Mouse (Mus musculus) subcutaneous adipose tissue, adult 2 months (tissue): ENCODE data around the gene Sult1b1. TPM values are rescaled to one million over a fixed set of nuclear protein-coding genes. Genes with fewer than 3 reads are reported as not detected.

ENCODE experiments used
- polyA plus RNA-seq: library from polyadenylated mRNA; depleted of rRNA; stranded (reverse); fragments of >200 nt; gene quantifications from 2 replicates; pipeline ENCODE4 v1.2.3, GENCODE M21; 2012; ENCODE audit warnings: low replicate concordance; rRNA removed

Gene Sult1b1
- 0.13 TPM in 1 of 2 replicates, not detected in the other for polyA plus RNA-seq

GRCm38 (mm10) chr5:87538111-87538510 is at the start of gene Sult1b1:
Gene Sult1b1 (minus strand): TSS chr5:87538195.

GRCm38 (mm10) chr5:87568845-87569244 is 30.9 kb upstream of the Sult1b1 start, which contains the start of gene Sult1d1:
Gene Sult1d1 (minus strand): TSS chr5:87569027.

GRCm38 (mm10) chr5:87490771-87491170 is 47.2 kb downstream of the Sult1b1 start, which contains the start of gene Ugt2a1:
Gene Ugt2a1 (minus strand): TSS chr5:87490871.

GRCm38 (mm10) chr5:87486706-87487105 is 51.3 kb downstream of the Sult1b1 start, which contains the start of gene Gm43638:
Gene Gm43638 (minus strand): TSS chr5:87486806.

GRCm38 (mm10) chr5:87482160-87482559 is 55.8 kb downstream of the Sult1b1 start, which contains the start of gene Ugt2a2:
Gene Ugt2a2 (minus strand): TSS chr5:87482260.

Other genes with a start within 250 kb of the Sult1b1 start
- 0.09 TPM in 1 of 2 replicates, not detected in the other for gene Ugt2a3, start 201.0 kb downstream of the Sult1b1 start, polyA plus RNA-seq
- not detected in 2 replicates for gene Ugt2b38, start 114.0 kb downstream of the Sult1b1 start, polyA plus RNA-seq
- gene Ugt2a2, start 55.9 kb downstream of the Sult1b1 start, polyA plus RNA-seq: not detected in 2 replicates
- gene Gm43638, start 51.4 kb downstream of the Sult1b1 start, polyA plus RNA-seq: not detected in 2 replicates
- not detected in 2 replicates for gene Ugt2a1, start 47.3 kb downstream of the Sult1b1 start, polyA plus RNA-seq
- 3.5 TPM in 1 of 2 replicates, not detected in the other for gene Sult1d1, start 30.8 kb upstream of the Sult1b1 start, polyA plus RNA-seq
- gene Sult1e1, start 53.4 kb upstream of the Sult1b1 start, polyA plus RNA-seq: not detected in 2 replicates
- not detected in 2 replicates for gene Csn1s1, start 128.0 kb upstream of the Sult1b1 start, polyA plus RNA-seq
- gene Csn2, start 161.4 kb upstream of the Sult1b1 start, polyA plus RNA-seq: not detected in 2 replicates
- not detected in 2 replicates for gene Csn1s2a, start 236.4 kb upstream of the Sult1b1 start, polyA plus RNA-seq